Mouse (Mus musculus) kidney, adult 2 months (tissue): ENCODE measurements around the gene Gm11214.

Experiments
- CTCF ChIP-seq: fragments of 200-500 bp; conservative IDR thresholded peaks from 2 replicates; pipeline ENCODE4 v1.5.1; 2011; ENCODE audit warnings: low read depth, mild to moderate bottlenecking, control low read depth, low read length, moderate library complexity, mixed read lengths; ENCODE audit not compliant: insufficient read depth, insufficient read length
- POLR2A ChIP-seq: fragments of 200-500 bp; IDR thresholded peaks from one replicate; pipeline ENCODE4 v1.6.1; 2011; ENCODE audit warnings: low read depth, low read length, control low read depth

DNA sequence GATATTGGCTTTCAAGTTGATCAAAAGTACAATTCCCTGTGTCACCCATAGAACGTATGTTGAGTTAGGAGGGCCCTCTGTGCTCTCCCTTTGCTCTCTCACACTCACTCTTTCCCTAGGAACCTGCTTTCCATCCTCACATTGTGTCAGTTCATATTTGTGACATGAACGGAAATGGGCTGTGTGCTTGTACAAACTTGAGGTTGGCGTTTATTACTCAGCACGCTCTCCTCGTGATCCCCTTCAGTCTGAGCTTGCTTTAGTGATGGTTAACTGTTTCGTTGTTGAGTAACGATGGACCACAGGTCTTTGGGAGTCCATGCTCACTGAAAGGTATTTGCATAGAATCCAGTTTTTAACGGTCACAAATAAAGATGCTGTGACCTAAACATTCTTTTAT, 36.1 kb downstream of the Gm11214 start:
- TF ChIP-seq POLR2A (no peak), CTCF (no peak)
